In the genomic region with DNA sequence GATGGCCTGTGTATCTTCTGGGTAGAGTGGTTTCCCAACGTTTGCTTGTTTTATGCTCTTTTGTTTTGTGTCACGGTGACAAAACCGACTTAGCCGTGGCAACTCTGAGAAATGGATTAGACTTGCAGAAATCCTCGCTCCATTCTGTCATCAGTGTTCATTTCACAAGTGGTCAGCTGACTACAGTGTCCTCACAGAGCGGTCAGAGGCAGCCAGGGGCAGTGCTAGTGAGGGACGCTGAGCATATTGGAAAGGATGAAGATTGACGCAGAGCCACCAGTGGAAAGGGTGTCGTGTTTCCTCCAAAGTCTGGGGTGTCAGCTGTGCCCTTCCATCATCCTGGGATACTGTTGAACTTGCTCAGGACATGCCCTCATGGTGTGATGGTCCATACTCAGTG, we compare ENCODE assay signal across 16 mouse cellular contexts.
A peak's percentile ranks its signal among the peaks of the same experiment; 100 is the strongest.
DNase-seq lines count a peak whose midpoint lies in the region; ATAC-seq and TF ChIP-seq lines count a peak whose summit lies in the region.
"Had no signal": no experiment of that assay in that cellular context is flagged by ENCODE, and none has a peak within 500 bp of the region (broad histone marks: within the 10 kb centered on the region; RNA-seq: fewer than 3 reads in every experiment).

No protein-coding gene starts in this region.

- H3K4me2 ChIP-seq in lung, postnatal 0 days (replicated peaks; ENCODE audit: low read depth, low read length): no peak overlapping the region
- H3K4me2 ChIP-seq: embryonic facial prominence, embryonic 12.5 days; hindbrain, embryonic 13.5 days; neural tube, embryonic 13.5 days had no signal

- DNase-seq in lung, postnatal 0 days (ENCODE audit: low spot score): peak; percentile 24
- DNase-seq in lung, adult 18-20 months: no peak
- DNase-seq in adrenal gland, postnatal 14 days: peak; percentile 59
- peak; percentile 61 for DNase-seq in fat pad, adult 2 months (ENCODE audit: extremely low read depth, low read depth, low spot score)
- DNase-seq in mesoderm, embryonic 11.5 days (ENCODE audit: low read depth, low spot score): peak; percentile 46
- no peak for DNase-seq in layer of hippocampus, postnatal 25 days (ENCODE audit: extremely low spot score in 1 of 2, low spot score in 1 of 2)
- no peak for DNase-seq in layer of hippocampus, postnatal 36 days
- DNase-seq: cerebellum, adult 9-11 months; heart, adult 2 months; heart, postnatal 10 days; kidney, postnatal 10 days; lung, adult 2 months had no signal

- no peak overlapping the region for H3K9ac ChIP-seq in lung, postnatal 0 days (replicated peaks; ENCODE audit: low read depth)
- H3K9ac ChIP-seq: embryonic facial prominence, embryonic 12.5 days; hindbrain, embryonic 13.5 days; neural tube, embryonic 13.5 days had no signal

- no peaks in the 10 kb centered on the region for H3K9me3 ChIP-seq in lung, postnatal 0 days (ENCODE audit: low read length)
- H3K9me3 ChIP-seq: embryonic facial prominence, embryonic 12.5 days; hindbrain, embryonic 13.5 days; neural tube, embryonic 13.5 days had no signal

- no peak for TF ChIP-seq CTCF in lung, postnatal 0 days (IDR thresholded peaks at IDR 0.05)

- no peak overlapping the region for H3K27ac ChIP-seq in lung, postnatal 0 days (ENCODE audit: low read length)
- H3K27ac ChIP-seq: embryonic facial prominence, embryonic 12.5 days; heart, adult 2 months; hindbrain, embryonic 13.5 days; neural tube, embryonic 13.5 days had no signal

- H3K4me3 ChIP-seq in lung, postnatal 0 days (ENCODE audit: low read depth, low read length): no peak overlapping the region
- H3K4me3 ChIP-seq: embryonic facial prominence, embryonic 12.5 days; heart, adult 2 months; hindbrain, embryonic 13.5 days; neural tube, embryonic 13.5 days had no signal

- no peak for ATAC-seq in lung, postnatal 0 days
- ATAC-seq: intestine, postnatal 0 days had no signal

- H3K4me1 ChIP-seq in lung, postnatal 0 days (ENCODE audit: insufficient read depth, low read depth, low read length): no peaks in the 10 kb centered on the region
- H3K4me1 ChIP-seq: hindbrain, embryonic 13.5 days; neural tube, embryonic 13.5 days had no signal

- WGBS in lung, postnatal 0 days: 53% methylated on average over 9 of the region's 9 CpGs

- no peaks in the 10 kb centered on the region for H3K36me3 ChIP-seq in lung, postnatal 0 days (ENCODE audit: insufficient read depth, low read length)
- H3K36me3 ChIP-seq: embryonic facial prominence, embryonic 12.5 days; hindbrain, embryonic 13.5 days; neural tube, embryonic 13.5 days had no signal

- TF ChIP-seq EP300 in lung, postnatal 0 days (IDR thresholded peaks at IDR 0.05): no peak

- no peaks in the 10 kb centered on the region for H3K27me3 ChIP-seq in lung, postnatal 0 days (replicated peaks; ENCODE audit: insufficient read depth, low read length)
- H3K27me3 ChIP-seq: embryonic facial prominence, embryonic 12.5 days; hindbrain, embryonic 13.5 days; neural tube, embryonic 13.5 days had no signal

Comparison
In these comparisons a context has a peak if more than half of its experiments do, and no peak if none do; other contexts are left out.
1. DNase-seq: peak in lung, postnatal 0 days (single experiment), adrenal gland, postnatal 14 days (single experiment), fat pad, adult 2 months (single experiment) and mesoderm, embryonic 11.5 days (single experiment); none in lung, adult 18-20 months (0 of 2), layer of hippocampus, postnatal 25 days (0 of 2) and layer of hippocampus, postnatal 36 days (0 of 2).